Mouse (Mus musculus) B cell, adult (primary cell): Measurements from ENCODE around the gene Cds1. TPM values are rescaled to one million over a fixed set of nuclear protein-coding genes. Genes with fewer than 3 reads are reported as not detected.

Experiments
- total RNA-seq: library from RNA; stranded (reverse); gene quantifications from 4 replicates; pipeline ENCODE4 v1.2.4, GENCODE M21; 2023; ENCODE audit not compliant: inconsistent age

Cds1 gene
- total RNA-seq: 0.32 to 1.0 TPM (median 0.51 TPM) in 4 replicates

DNA sequence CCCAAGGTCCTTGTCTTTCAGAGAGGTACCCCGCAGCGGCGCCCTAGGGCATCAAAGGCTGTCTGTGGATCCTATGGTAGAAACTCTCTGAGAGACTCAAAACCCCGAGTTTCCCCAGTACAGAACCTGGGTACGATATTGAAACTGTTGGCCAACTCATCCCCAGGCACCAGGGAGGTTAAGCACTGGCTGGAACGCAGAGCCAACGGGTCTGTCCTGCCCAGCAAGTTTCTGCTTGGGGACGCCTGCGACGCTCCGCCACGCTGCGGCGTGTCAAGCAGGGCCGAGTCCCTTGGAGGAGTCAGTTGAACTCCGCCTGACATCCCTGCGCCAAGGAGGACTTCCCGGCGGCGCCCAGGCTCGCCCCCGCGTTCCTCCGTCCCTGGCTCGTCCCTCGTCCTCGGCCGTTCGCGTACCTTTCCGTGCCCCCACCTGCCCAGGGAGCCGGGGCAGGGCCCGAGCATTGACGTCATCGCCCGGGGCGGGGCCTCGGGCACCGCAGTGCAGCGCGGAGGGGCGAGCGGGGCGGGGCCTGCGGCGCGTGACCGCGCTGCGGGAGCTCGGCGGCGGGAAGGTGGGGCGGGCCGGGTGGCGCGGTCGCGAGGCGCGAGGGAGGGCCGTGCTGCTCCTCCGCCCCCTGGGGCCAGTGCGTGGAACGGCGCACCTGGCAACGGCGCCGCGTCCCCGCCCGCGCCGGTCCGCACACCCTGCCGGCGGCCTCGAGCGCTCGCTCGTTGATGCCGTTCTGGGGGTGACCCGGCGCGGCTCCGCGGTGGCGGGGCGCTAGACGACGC is at the start of gene Cds1:
Gene Cds1, plus strand, starts transcription at position 577 of the 794 bp plus-strand sequence.

Other genes with a start within 250 kb of the Cds1 start
- gene Nkx6-1, start 100.1 kb upstream of the Cds1 start, total RNA-seq: not detected in 4 replicates